Mouse (Mus musculus) kidney, adult 2 months (tissue): Measurements from ENCODE around the gene Phactr3.

ENCODE experiments used
- CTCF ChIP-seq: fragments of 200-500 bp; conservative IDR thresholded peaks from 2 replicates; pipeline ENCODE4 v1.5.1; 2011; ENCODE audit warnings: low read depth, mild to moderate bottlenecking, control low read depth, low read length, moderate library complexity, mixed read lengths; ENCODE audit not compliant: insufficient read depth, insufficient read length
- POLR2A ChIP-seq: fragments of 200-500 bp; IDR thresholded peaks from one replicate; pipeline ENCODE4 v1.6.1; 2011; ENCODE audit warnings: low read depth, low read length, control low read depth

GRCm38 (mm10) chr2:178319766-178320165 is 201.0 kb downstream of the Phactr3 start:
- TF ChIP-seq CTCF = no peak
- TF ChIP-seq POLR2A = no peak
